ENCODE assay signal across 14 mouse cellular contexts in genomic region chr7:112353939-112354338, GRCm38 (mm10).
DNase-seq lines count a peak whose midpoint lies in the region; ATAC-seq and TF ChIP-seq lines count a peak whose summit lies in the region.
"Had no signal": no experiment of that assay in that cellular context is flagged by ENCODE, and none has a peak within 500 bp of the region (broad histone marks: within the 10 kb centered on the region; RNA-seq: fewer than 3 reads in every experiment).

No protein-coding gene starts in this region.

- peak overlapping the region; percentile 91 for H3K27ac ChIP-seq in heart, embryonic 13.5 days (replicated peaks)
- H3K27ac ChIP-seq in lung, embryonic 14.5 days (ENCODE audit: low read depth): peak overlapping the region; percentile 82; the same call in 1 of the 2 replicates
- H3K27ac ChIP-seq in brown adipose tissue, adult 24 weeks (replicated peaks; ENCODE audit: low read depth, low read length): peak overlapping the region; percentile 64; the same call in 1 of the 2 replicates
- H3K27ac ChIP-seq in hindbrain, postnatal 0 days: peak overlapping the region; percentile 58
- H3K27ac ChIP-seq: gastrocnemius, adult 2 months; left cerebral cortex, adult 2 months had no signal

- ATAC-seq in heart, embryonic 13.5 days (ENCODE audit: extremely low read depth, insufficient number of reproducible peaks, low FRiP score, low TSS enrichment): no peak
- ATAC-seq in lung, embryonic 14.5 days (ENCODE audit: insufficient read depth): no peak
- ATAC-seq in hindbrain, postnatal 0 days: no peak
- ATAC-seq: activated CD4-positive, CD25-positive, alpha-beta regulatory T cell, adult 4 months had no signal

- peaks cover 92% of the 10 kb centered on the region for H3K36me3 ChIP-seq in heart, embryonic 13.5 days
- H3K36me3 ChIP-seq in lung, embryonic 14.5 days (ENCODE audit: insufficient read depth): 0 out of 2 replicates have a peak, but pooled peaks cover 8% of the 10 kb centered on the region
- H3K36me3 ChIP-seq in hindbrain, postnatal 0 days (ENCODE audit: insufficient read depth, low read length): no peaks in the 10 kb centered on the region

- peaks cover 64% of the 10 kb centered on the region for H3K4me1 ChIP-seq in heart, embryonic 13.5 days
- H3K4me1 ChIP-seq in lung, embryonic 14.5 days (ENCODE audit: insufficient read depth): peaks cover 21% of the 10 kb centered on the region
- peaks cover 5% of the 10 kb centered on the region for H3K4me1 ChIP-seq in brown adipose tissue, adult 24 weeks (ENCODE audit: control insufficient read depth, insufficient read depth, insufficient read length, low read length)
- peaks cover 7% of the 10 kb centered on the region for H3K4me1 ChIP-seq in hindbrain, postnatal 0 days (ENCODE audit: insufficient read depth, low read length)

- no peaks in the 10 kb centered on the region for H3K9me3 ChIP-seq in heart, embryonic 13.5 days
- H3K9me3 ChIP-seq in lung, embryonic 14.5 days (ENCODE audit: low read depth, low read length): no peaks in the 10 kb centered on the region
- no peaks in the 10 kb centered on the region for H3K9me3 ChIP-seq in hindbrain, postnatal 0 days (ENCODE audit: low read length)

- no peak overlapping the region for H3K4me2 ChIP-seq in heart, embryonic 13.5 days
- no peak overlapping the region for H3K4me2 ChIP-seq in lung, embryonic 14.5 days
- no peak overlapping the region for H3K4me2 ChIP-seq in hindbrain, postnatal 0 days (ENCODE audit: low read depth, low read length)

- H3K4me3 ChIP-seq in heart, embryonic 13.5 days: no peak overlapping the region
- H3K4me3 ChIP-seq in lung, embryonic 14.5 days (ENCODE audit: low read depth, low read length): no peak overlapping the region
- no peak overlapping the region for H3K4me3 ChIP-seq in brown adipose tissue, adult 24 weeks (ENCODE audit: insufficient read depth, low read depth, low read length)
- H3K4me3 ChIP-seq in hindbrain, postnatal 0 days (ENCODE audit: low read length): no peak overlapping the region
- H3K4me3 ChIP-seq: erythroblast, embryonic 14.5 days; gastrocnemius, adult 2 months; left cerebral cortex, adult 2 months had no signal

- DNase-seq in heart, adult 11 months: no peak
- no peak for DNase-seq in lung, embryonic 14.5 days
- no peak for DNase-seq in lung, postnatal 14 days
- DNase-seq in hindbrain, postnatal 0 days (ENCODE audit: low spot score): peak; percentile 38
- no peak for DNase-seq in layer of hippocampus, postnatal 10 days (ENCODE audit: low spot score in 2 of 2)
- no peak for DNase-seq in gastrocnemius, postnatal 25 days
- DNase-seq: gastrocnemius, adult 2 months; lung, adult 18-20 months; thymus, postnatal 36 days had no signal

- H3K9ac ChIP-seq in heart, embryonic 13.5 days: peak overlapping the region; percentile 69
- no peak overlapping the region for H3K9ac ChIP-seq in lung, embryonic 14.5 days
- H3K9ac ChIP-seq in hindbrain, postnatal 0 days (replicated peaks; ENCODE audit: low read length): no peak overlapping the region

- no peak for TF ChIP-seq CTCF in lung, embryonic 14.5 days (IDR thresholded peaks at IDR 0.05; ENCODE audit: low read depth)
- TF ChIP-seq CTCF in hindbrain, postnatal 0 days (IDR thresholded peaks at IDR 0.05; ENCODE audit: low read depth): no peak

- 72% methylated on average over 11 of the region's 11 CpGs for WGBS in heart, embryonic 13.5 days
- WGBS in lung, embryonic 14.5 days: 74% methylated on average over 11 of the region's 11 CpGs
- 42% methylated on average over 11 of the region's 11 CpGs for WGBS in hindbrain, postnatal 0 days

- H3K27me3 ChIP-seq in heart, embryonic 13.5 days (replicated peaks): no peaks in the 10 kb centered on the region
- H3K27me3 ChIP-seq in lung, embryonic 14.5 days (ENCODE audit: insufficient read depth, low read length): no peaks in the 10 kb centered on the region
- H3K27me3 ChIP-seq in hindbrain, postnatal 0 days (ENCODE audit: insufficient read depth, low read length): no peaks in the 10 kb centered on the region
